Mouse (Mus musculus) forebrain, postnatal 0 days (tissue): ENCODE measurements at regions not wholly inside any gene's neighbourhood (a gene's known extent, or its start where the extent isn't known, plus 50 kb on each side); places are given as distances from the start of the nearest gene placed in this dataset.

Source experiments
- ATAC-seq: fragments of 200-750 bp; cut with Nextera tagmentation; 2 replicates; pipeline ENCODE4 v1.8.0; 2017; ENCODE audit warnings: mild to moderate bottlenecking, moderate library complexity
- DNase-seq: peaks from one replicate; pipeline ENCODE4 v3.0.0-alpha.2; 2015
- H3K27ac ChIP-seq: fragments of 300-500 bp; sonication (generic); 2 replicates; pipeline ENCODE4 v1.5.1; 2014; ENCODE audit warnings: low read depth, mild to moderate bottlenecking, antibody characterized with exemption, low read length, moderate library complexity, mixed read lengths
- H3K27me3 ChIP-seq: fragments of 300-500 bp; sonication (generic); 2 replicates; pipeline ENCODE4 v1.6.1; 2014; ENCODE audit warnings: mild to moderate bottlenecking, low read length, mixed read lengths; ENCODE audit not compliant: insufficient read depth
- H3K36me3 ChIP-seq: fragments of 300-500 bp; sonication (generic); 2 replicates; pipeline ENCODE4 v1.6.1; 2014; ENCODE audit warnings: mild to moderate bottlenecking, moderate library complexity; ENCODE audit not compliant: insufficient read depth
- H3K4me1 ChIP-seq: fragments of 300-500 bp; sonication (generic); 2 replicates; pipeline ENCODE4 v1.6.1; 2014; ENCODE audit warnings: antibody characterized with exemption; ENCODE audit not compliant: insufficient read depth
- H3K4me2 ChIP-seq: fragments of 300-500 bp; sonication (generic); 2 replicates; pipeline ENCODE4 v1.6.1; 2014; ENCODE audit warnings: low read depth, mild to moderate bottlenecking, moderate library complexity
- H3K4me3 ChIP-seq: fragments of 300-500 bp; sonication (generic); 2 replicates; pipeline ENCODE4 v1.5.1; 2014; ENCODE audit warnings: low read depth, low read length, mixed read lengths
- H3K9ac ChIP-seq: fragments of 300-500 bp; sonication (generic); 2 replicates; pipeline ENCODE4 v1.6.1; 2014; ENCODE audit warnings: mild to moderate bottlenecking
- H3K9me3 ChIP-seq: fragments of 300-500 bp; sonication (generic); 2 replicates; pipeline ENCODE4 v1.6.1; 2016; ENCODE audit warnings: low read length
- CTCF ChIP-seq: sonication (generic); IDR thresholded peaks from 2 replicates; pipeline ENCODE4 v1.5.1; 2016; ENCODE audit warnings: antibody characterized with exemption, control low read depth, low read depth
- WGBS: fragments of 180-500 bp; shearing (Covaris S2); extraction: QIAGEN DNeasy Blood & Tissue Kit; methylation state at CpG from one replicate; pipeline ENCODE4 v1.1.7; 2014; 5-methylcytosine and 5-hydroxymethylcytosine counted together

DNA sequence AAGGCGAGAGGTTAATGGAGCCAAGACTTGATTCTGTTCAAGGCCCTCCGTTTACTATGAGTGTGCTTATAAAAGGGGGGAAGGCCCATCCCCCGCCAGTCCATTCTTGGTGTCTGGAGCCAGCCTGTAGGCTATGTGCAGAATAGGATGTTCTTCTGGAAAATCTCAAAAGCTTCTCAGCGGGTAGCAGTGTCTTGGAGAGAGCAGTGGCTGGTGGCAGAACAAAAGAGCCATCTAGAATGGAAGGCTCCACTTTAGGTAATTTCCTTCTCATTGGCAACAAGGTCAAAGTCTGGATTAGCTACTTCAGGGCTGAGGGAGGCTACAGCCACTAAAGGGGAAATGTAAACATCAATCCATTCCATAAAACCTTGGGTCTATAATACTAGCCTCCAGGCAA, 1150.8 kb upstream of the Ptprd start:
- Histone ChIP-seq H3K36me3 (no peaks in the 10 kb centered on the region), H3K4me2 (no peak overlapping the region), H3K27me3 (no peaks in the 10 kb centered on the region), H3K9ac (no peak overlapping the region), H3K4me3 (no peak overlapping the region), H3K4me1 (no peaks in the 10 kb centered on the region), H3K27ac (no peak overlapping the region), H3K9me3 (no peaks in the 10 kb centered on the region)
- DNase-seq (no peak), ATAC-seq (no peak)
- 65% methylated on average over 4 of the region's 4 CpGs for WGBS
- TF ChIP-seq CTCF: no peak

DNA sequence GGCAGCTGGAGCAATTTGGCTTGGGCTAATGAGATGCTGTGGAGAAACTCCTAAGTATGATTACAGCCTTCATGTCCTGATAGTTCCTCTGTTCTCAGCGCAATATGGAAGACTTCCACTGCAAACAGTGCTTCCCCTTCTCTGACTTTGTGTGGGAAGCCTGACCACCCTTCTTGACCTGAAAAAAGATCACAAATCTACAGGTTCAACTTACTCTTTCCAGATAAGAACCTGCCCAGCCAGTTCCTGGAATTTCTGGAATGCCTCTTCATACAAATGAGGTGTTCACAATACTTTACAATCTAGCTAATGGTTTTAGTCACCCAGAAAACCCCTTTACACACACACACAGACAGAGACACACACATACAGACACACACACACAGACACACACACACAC, 1146.0 kb upstream of the Ptprd start:
- ATAC-seq: no peak

DNA sequence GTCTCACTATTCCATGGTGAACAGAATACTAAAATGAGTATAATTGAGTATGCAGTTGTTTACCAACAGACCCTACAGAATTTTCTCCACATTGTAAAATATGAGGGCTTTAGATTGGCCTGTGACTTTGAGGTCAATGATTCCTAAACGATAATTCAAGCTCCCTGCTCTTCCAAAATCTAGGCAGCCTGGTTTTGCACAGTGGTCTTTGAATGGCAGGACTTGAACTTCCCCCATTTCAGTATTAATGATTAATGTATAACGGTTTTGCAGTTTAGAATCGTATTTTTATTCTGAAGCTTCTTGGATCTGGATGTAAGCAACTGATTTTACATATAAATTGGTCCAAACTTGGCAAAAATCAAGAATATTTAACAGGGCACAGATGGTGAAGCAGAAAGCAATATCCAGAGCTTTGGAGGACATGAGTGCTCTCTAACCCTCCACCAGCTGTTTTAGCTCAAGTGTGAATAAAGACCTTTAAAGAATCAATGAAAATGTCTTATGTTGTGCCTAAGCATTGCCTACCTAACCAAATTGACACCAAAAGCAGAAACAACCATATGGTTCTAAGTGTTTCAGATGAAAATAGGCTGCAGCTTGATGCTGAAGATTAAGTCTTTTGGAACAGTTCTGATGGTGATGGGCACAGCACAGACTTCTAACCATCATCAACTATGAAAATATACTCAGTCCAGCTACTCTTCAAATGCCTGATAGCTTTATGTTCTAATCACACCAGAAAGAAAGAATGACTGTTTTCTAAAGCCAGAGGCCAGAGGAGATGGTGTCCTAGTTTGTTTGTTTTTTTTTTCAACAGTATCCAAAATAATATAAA, 1098.3 kb upstream of the Ptprd start:
- ATAC-seq (no peak), DNase-seq (peak; percentile 8)
- 32% methylated on average over 3 of the region's 3 CpGs for WGBS
- no peaks in the 10 kb centered on the region for H3K27me3 ChIP-seq
- H3K4me1 ChIP-seq: no peaks in the 10 kb centered on the region
- H3K9me3 ChIP-seq: no peaks in the 10 kb centered on the region
- no peak overlapping the region for H3K9ac ChIP-seq
- no peak overlapping the region for H3K27ac ChIP-seq
- H3K4me3 ChIP-seq: no peak overlapping the region
- no peak for TF ChIP-seq CTCF
- no peak overlapping the region for H3K4me2 ChIP-seq
- H3K36me3 ChIP-seq: no peaks in the 10 kb centered on the region

More for the DNA sequence above, 1146.0 kb upstream of the Ptprd start:
- no peak overlapping the region for H3K9ac ChIP-seq
- no peaks in the 10 kb centered on the region for H3K9me3 ChIP-seq
- 68% methylated on average over 1 of the region's 1 CpGs for WGBS
- no peaks in the 10 kb centered on the region for H3K36me3 ChIP-seq
- H3K27ac ChIP-seq: no peak overlapping the region
- H3K27me3 ChIP-seq: no peaks in the 10 kb centered on the region
- H3K4me2 ChIP-seq: no peak overlapping the region
- DNase-seq: no peak
- no peak overlapping the region for H3K4me3 ChIP-seq
- no peak for TF ChIP-seq CTCF
- no peaks in the 10 kb centered on the region for H3K4me1 ChIP-seq

DNA sequence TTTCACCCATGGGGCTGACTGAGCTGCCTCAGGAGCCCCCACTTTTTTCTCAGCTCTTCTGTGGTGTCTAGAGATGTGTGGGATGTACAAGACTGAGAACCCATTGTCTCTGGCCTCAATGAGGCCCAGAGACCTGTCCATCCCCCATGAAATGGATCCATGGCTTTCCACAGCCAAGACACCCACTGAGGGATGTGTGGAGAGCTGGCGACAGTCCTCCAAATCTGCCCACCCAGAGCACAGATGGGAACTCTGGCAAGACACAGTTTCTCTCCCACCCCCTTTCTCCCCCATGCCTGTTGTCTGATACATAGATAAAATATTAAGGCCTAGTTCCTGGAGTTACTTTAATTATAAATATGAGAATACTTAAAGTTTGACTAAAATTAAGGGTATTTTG, 1079.3 kb upstream of the Ptprd start:
- no peaks in the 10 kb centered on the region for H3K27me3 ChIP-seq
- no peaks in the 10 kb centered on the region for H3K9me3 ChIP-seq
- WGBS: 71% methylated on average over 1 of the region's 1 CpGs
- no peak overlapping the region for H3K9ac ChIP-seq
- no peak overlapping the region for H3K4me2 ChIP-seq
- no peaks in the 10 kb centered on the region for H3K36me3 ChIP-seq
- H3K27ac ChIP-seq: no peak overlapping the region
- no peaks in the 10 kb centered on the region for H3K4me1 ChIP-seq
- no peak overlapping the region for H3K4me3 ChIP-seq
- DNase-seq (no peak), ATAC-seq (no peak)
- no peak for TF ChIP-seq CTCF

DNA sequence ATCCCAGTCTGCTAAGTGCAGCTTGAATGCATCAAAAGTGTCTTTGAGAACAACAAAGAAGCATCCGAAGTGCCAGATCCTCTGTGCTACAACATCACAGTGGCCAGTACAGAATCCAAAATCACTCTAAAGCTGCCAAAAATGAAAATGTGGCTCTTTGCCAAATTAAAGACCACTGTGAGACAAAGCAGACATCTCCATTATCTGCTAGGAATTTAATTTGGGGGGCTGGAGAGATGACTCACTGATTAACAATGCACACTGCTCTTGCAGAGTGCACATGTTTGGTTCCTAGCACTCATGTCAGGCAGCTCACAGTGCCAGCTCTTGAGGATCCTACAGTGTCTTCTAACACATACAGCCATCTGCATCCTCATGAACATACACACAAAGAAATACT, 1053.3 kb upstream of the Ptprd start:
- whole genome bisulfite sequencing: 25% methylated on average over 1 of the region's 1 CpGs
- DNase-seq: peak; percentile 55

DNA sequence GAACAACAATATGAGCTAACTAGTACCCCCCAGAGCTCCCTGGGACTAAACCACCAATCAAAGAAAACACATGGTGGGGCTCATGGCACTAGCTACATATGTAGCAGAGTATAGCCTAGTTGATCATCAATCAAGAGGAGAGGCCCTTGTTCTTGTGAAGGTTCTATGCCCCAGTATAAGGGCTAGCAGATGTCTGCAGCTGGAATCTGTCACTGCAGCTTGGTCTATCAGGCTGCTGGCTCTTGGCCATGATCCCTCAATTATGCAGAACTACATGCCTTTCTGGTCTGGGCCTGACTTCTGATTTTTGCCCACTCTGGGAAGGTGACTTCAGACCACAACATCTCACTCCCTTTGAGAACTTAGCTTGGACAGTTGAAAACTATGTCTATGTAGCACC, 1031.4 kb upstream of the Ptprd start:
- Histone ChIP-seq H3K4me1 (no peaks in the 10 kb centered on the region), H3K27me3 (no peaks in the 10 kb centered on the region), H3K36me3 (no peaks in the 10 kb centered on the region), H3K27ac (no peak overlapping the region), H3K4me3 (no peak overlapping the region), H3K4me2 (no peak overlapping the region), H3K9ac (no peak overlapping the region), H3K9me3 (no peaks in the 10 kb centered on the region)
- no peak for TF ChIP-seq CTCF
- no peak for DNase-seq
- no peak for ATAC-seq

More for the DNA sequence above, 1053.3 kb upstream of the Ptprd start:
- H3K27me3 ChIP-seq: no peaks in the 10 kb centered on the region
- H3K4me2 ChIP-seq: no peak overlapping the region
- peak; percentile 75 for ATAC-seq
- no peaks in the 10 kb centered on the region for H3K9me3 ChIP-seq
- TF ChIP-seq CTCF: no peak
- H3K27ac ChIP-seq: no peak overlapping the region
- no peaks in the 10 kb centered on the region for H3K36me3 ChIP-seq
- no peak overlapping the region for H3K9ac ChIP-seq
- no peak overlapping the region for H3K4me3 ChIP-seq
- no peaks in the 10 kb centered on the region for H3K4me1 ChIP-seq

DNA sequence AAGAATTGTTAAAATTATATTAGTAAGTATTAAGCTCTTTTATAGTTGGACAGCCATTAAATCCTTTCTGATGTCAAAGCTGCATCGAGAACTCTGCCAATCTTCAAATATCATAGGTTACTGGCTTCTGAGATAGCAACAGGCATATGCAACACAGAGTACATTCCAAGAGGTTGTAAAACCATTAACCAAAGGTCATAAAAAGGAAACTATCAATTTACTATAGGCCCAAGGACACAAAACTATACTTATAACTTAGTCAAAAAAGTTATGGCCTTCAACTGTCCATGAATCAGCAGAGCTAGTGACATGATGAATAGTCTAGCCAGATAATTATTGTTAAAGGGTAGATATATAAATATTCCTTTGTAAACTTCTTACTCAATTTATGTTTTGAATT, 1029.9 kb upstream of the Ptprd start:
- no peaks in the 10 kb centered on the region for H3K4me1 ChIP-seq
- no peak overlapping the region for H3K27ac ChIP-seq
- no peaks in the 10 kb centered on the region for H3K36me3 ChIP-seq
- DNase-seq (no peak), ATAC-seq (no peak)
- no peak for TF ChIP-seq CTCF
- no peak overlapping the region for H3K4me2 ChIP-seq
- H3K9ac ChIP-seq: no peak overlapping the region
- no peak overlapping the region for H3K4me3 ChIP-seq
- H3K27me3 ChIP-seq: no peaks in the 10 kb centered on the region
- WGBS: 89% methylated on average over 1 of the region's 1 CpGs
- H3K9me3 ChIP-seq: no peaks in the 10 kb centered on the region
